Mouse (Mus musculus) lung, postnatal 0 days (tissue): Measurements from ENCODE around the gene Tmem235. TPM values are rescaled to one million over a fixed set of nuclear protein-coding genes. Genes with fewer than 3 reads are reported as not detected.

ENCODE experiments used
- ATAC-seq: fragments of 200-750 bp; cut with Nextera tagmentation; 2 replicates; pipeline ENCODE4 v1.8.0; 2017; ENCODE audit warnings: moderate library complexity
- DNase-seq: peaks from one replicate; pipeline ENCODE4 v3.0.0-alpha.2; 2016; ENCODE audit warnings: low spot score
- H3K27ac ChIP-seq: fragments of 300-500 bp; sonication (generic); 2 replicates; pipeline ENCODE4 v1.5.1; 2014; ENCODE audit warnings: antibody characterized with exemption, mild to moderate bottlenecking, low read length, mixed read lengths
- H3K27me3 ChIP-seq: fragments of 300-500 bp; sonication (generic); replicated peaks from 2 replicates; pipeline ENCODE4 v1.6.1; 2014; ENCODE audit warnings: low read length, mixed read lengths; ENCODE audit not compliant: insufficient read depth
- H3K36me3 ChIP-seq: fragments of 300-500 bp; sonication (generic); 2 replicates; pipeline ENCODE4 v1.6.1; 2014; ENCODE audit warnings: low read length, mixed read lengths; ENCODE audit not compliant: insufficient read depth
- H3K4me1 ChIP-seq: fragments of 300-500 bp; sonication (generic); 2 replicates; pipeline ENCODE4 v1.6.1; 2014; ENCODE audit warnings: antibody characterized with exemption, low read depth, low read length, mixed read lengths; ENCODE audit not compliant: insufficient read depth
- H3K4me2 ChIP-seq: fragments of 300-500 bp; sonication (generic); replicated peaks from 2 replicates; pipeline ENCODE4 v1.6.1; 2014; ENCODE audit warnings: low read depth, mild to moderate bottlenecking, low read length, moderate library complexity, mixed read lengths
- H3K4me3 ChIP-seq: fragments of 300-500 bp; sonication (generic); 2 replicates; pipeline ENCODE4 v1.5.1; 2014; ENCODE audit warnings: low read depth, low read length
- H3K9ac ChIP-seq: fragments of 300-500 bp; sonication (generic); replicated peaks from 2 replicates; pipeline ENCODE4 v1.6.1; 2014; ENCODE audit warnings: low read depth, mild to moderate bottlenecking
- H3K9me3 ChIP-seq: fragments of 300-500 bp; sonication (generic); 2 replicates; pipeline ENCODE4 v1.6.1; 2016; ENCODE audit warnings: low read length, mixed read lengths
- CTCF ChIP-seq: IDR thresholded peaks from 2 replicates; pipeline ENCODE4 v1.5.1; 2016; ENCODE audit warnings: antibody characterized with exemption, mild to moderate bottlenecking
- EP300 ChIP-seq: IDR thresholded peaks from 2 replicates; pipeline ENCODE4 v1.6.1; 2016; ENCODE audit warnings: antibody characterized with exemption, mild to moderate bottlenecking, control low read depth
- WGBS: fragments of 180-500 bp; shearing (Covaris S2); extraction: QIAGEN DNeasy Blood & Tissue Kit; methylation state at CpG from one replicate; pipeline ENCODE4 v1.1.7; 2014; 5-methylcytosine and 5-hydroxymethylcytosine counted together
- polyA plus RNA-seq: library from polyadenylated mRNA; unstranded; fragments of >200 nt; fragmentation: Nextera tagmentation; extraction: Ambion mirVana; gene quantifications from 2 replicates; pipeline ENCODE4 v1.2.1, GENCODE M21; 2015

Tmem235 gene
- polyA plus RNA-seq, 1 experiment from 2014 or later: not detected

GRCm38 (mm10) chr11:117848271-117848984 lies 12.1 kb upstream of the Tmem235 start:
- H3K4me2 ChIP-seq: peak overlapping the region; percentile 69
- TF ChIP-seq EP300: no peak
- no peak for TF ChIP-seq CTCF
- H3K9me3 ChIP-seq: no peaks in the 10 kb centered on the region
- no peaks in the 10 kb centered on the region for H3K27me3 ChIP-seq
- DNase-seq (peak; percentile 75), ATAC-seq (peak; percentile 60)
- peak overlapping the region; percentile 65 for H3K4me3 ChIP-seq
- peak overlapping the region; percentile 43 for H3K9ac ChIP-seq
- no peaks in the 10 kb centered on the region for H3K36me3 ChIP-seq
- peaks cover 13% of the 10 kb centered on the region; the same call in 1 of the 2 replicates for H3K4me1 ChIP-seq
- H3K27ac ChIP-seq: peak overlapping the region; percentile 86
- WGBS: 5% methylated on average over 18 of the region's 19 CpGs

DNA sequence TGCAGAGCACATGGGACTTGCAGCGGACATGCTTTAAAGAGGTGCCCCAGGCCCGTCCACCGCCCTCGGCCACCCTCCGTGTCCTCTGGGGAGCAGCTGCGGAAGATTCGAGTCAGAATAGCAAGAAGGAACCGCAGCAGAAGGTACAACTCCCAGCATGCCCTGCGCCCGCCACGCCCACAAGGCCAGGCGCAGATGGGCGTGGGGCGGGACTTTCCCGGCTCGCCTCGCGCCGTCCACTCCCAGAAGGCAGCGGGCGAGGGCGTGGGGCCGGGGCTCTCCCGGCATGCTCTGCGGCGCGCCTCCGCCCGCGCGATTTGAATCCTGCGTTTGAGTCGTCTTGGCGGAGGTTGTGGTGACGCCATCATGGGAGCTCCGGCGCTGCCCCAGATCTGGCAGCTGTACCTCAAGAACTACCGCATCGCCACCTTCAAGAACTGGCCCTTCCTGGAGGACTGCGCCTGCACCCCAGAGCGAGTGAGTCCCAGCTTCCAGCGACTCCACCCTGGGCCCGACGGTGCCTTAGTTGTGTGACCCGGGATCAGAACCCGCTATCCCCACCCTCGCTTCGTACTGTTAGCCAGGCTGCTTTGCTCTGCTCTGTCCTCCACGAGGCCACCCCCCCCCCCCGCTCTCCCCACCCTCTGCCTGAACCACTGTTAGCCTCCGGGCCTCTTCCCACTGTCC lies 11.4 kb upstream of the Tmem235 start, which contains the start of gene Birc5:
Gene Birc5 (plus strand): TSS at position 267 of the 687 bp plus-strand sequence.
- ATAC-seq (peak; percentile 99), DNase-seq (peak; percentile 98)
- Histone ChIP-seq H3K27ac (peak within 1 kb of the TSS; percentile 86), H3K4me3 (peak within 1 kb of the TSS; percentile 65), H3K9me3 (no peaks in the 10 kb centered on the region), H3K4me1 (peaks cover 13% of the 10 kb centered on the region; the same call in 1 of the 2 replicates), H3K27me3 (no peaks in the 10 kb centered on the region), H3K36me3 (no peaks in the 10 kb centered on the region), H3K4me2 (peak within 1 kb of the TSS; percentile 69), H3K9ac (peak within 1 kb of the TSS; percentile 43)
- WGBS: 1% methylated on average over 50 of the region's 51 CpGs
- TF ChIP-seq EP300 (no peak), CTCF (no peak)

DNA sequence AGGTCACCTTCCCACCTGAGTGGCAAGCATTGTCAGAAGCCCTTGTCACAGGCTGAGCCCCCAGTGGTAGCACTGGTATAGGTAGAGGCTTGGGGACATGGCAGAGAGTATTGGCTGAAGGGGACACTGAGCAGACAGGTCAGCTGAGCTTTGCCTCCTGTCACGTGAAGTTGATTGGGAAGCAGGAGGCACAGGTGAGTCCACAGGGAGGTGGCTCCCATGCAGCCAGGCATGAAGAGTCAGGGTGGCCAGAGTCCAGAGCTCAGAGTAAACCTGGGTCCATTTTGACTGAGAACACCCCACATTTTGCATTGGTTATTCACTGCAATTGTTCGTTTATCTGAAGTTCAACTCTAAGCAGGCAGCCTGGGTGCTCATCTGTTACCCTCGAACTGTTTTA lies 7.7 kb upstream of the Tmem235 start:
- no peak overlapping the region for H3K27ac ChIP-seq
- H3K9me3 ChIP-seq: no peaks in the 10 kb centered on the region
- no peak overlapping the region for H3K4me2 ChIP-seq
- H3K4me3 ChIP-seq: no peak overlapping the region
- 76% methylated on average over 3 of the region's 3 CpGs for WGBS
- H3K36me3 ChIP-seq: no peaks in the 10 kb centered on the region
- H3K27me3 ChIP-seq: no peaks in the 10 kb centered on the region
- no peak overlapping the region for H3K9ac ChIP-seq
- TF ChIP-seq CTCF (no peak), EP300 (no peak)
- DNase-seq: no peak
- no peak for ATAC-seq
- peaks cover 10% of the 10 kb centered on the region; the same call in 1 of the 2 replicates for H3K4me1 ChIP-seq

- DNase-seq: no peak
- no peak for ATAC-seq
- Histone ChIP-seq H3K27ac (no peak overlapping the region), H3K27me3 (no peaks in the 10 kb centered on the region), H3K4me1 (peaks cover 5% of the 10 kb centered on the region; the same call in 1 of the 2 replicates), H3K9ac (no peak overlapping the region), H3K36me3 (no peaks in the 10 kb centered on the region), H3K4me2 (no peak overlapping the region), H3K9me3 (no peaks in the 10 kb centered on the region), H3K4me3 (no peak overlapping the region)
- 94% methylated on average over 9 of the region's 9 CpGs for WGBS
- TF ChIP-seq CTCF (no peak), EP300 (no peak)
Observed at GRCm38 (mm10) chr11:117854241-117854640, 6.3 kb upstream of the Tmem235 start.

- Histone ChIP-seq H3K9ac (no peak overlapping the region), H3K27ac (no peak overlapping the region), H3K27me3 (no peaks in the 10 kb centered on the region), H3K4me2 (no peak overlapping the region), H3K9me3 (no peaks in the 10 kb centered on the region), H3K4me1 (no peaks in the 10 kb centered on the region), H3K4me3 (no peak overlapping the region), H3K36me3 (no peaks in the 10 kb centered on the region)
- DNase-seq (no peak), ATAC-seq (no peak)
- 93% methylated on average over 5 of the region's 5 CpGs for WGBS
- TF ChIP-seq EP300 (no peak), CTCF (no peak)
Observed at GRCm38 (mm10) chr11:117855360-117855759, 5.2 kb upstream of the Tmem235 start.

GRCm38 (mm10) chr11:117855975-117856374 lies 4.6 kb upstream of the Tmem235 start:
- TF ChIP-seq EP300: no peak
- no peak for TF ChIP-seq CTCF
- Histone ChIP-seq H3K27me3 (no peaks in the 10 kb centered on the region), H3K27ac (no peak overlapping the region), H3K36me3 (no peaks in the 10 kb centered on the region), H3K9me3 (no peaks in the 10 kb centered on the region), H3K4me2 (no peak overlapping the region), H3K4me3 (no peak overlapping the region), H3K9ac (no peak overlapping the region), H3K4me1 (no peaks in the 10 kb centered on the region)
- DNase-seq: no peak
- 73% methylated on average over 1 of the region's 1 CpGs for WGBS
- no peak for ATAC-seq
